Mouse (Mus musculus) midbrain, embryonic 14.5 days (tissue): ENCODE measurements at regions not wholly inside any gene's neighbourhood (a gene's known extent, or its start where the extent isn't known, plus 50 kb on each side); places are given as distances from the start of the nearest gene placed in this dataset.
"Not testable (repeated sequence)": the region's sequence is repeated elsewhere in the genome, so short reads cannot be mapped to it uniquely, and the experiment has no call there.

Experiments
- ATAC-seq: fragments of 200-750 bp; cut with Nextera tagmentation; 2 replicates; pipeline ENCODE4 v1.8.0; 2017; ENCODE audit warnings: moderate number of reproducible peaks, moderate library complexity; ENCODE audit not compliant: low FRiP score, low TSS enrichment
- DNase-seq: peaks from one replicate; pipeline ENCODE4 v3.0.0-alpha.2; 2015
- H3K27ac ChIP-seq: fragments of 300-500 bp; sonication (generic); replicated peaks from 2 replicates; pipeline ENCODE4 v1.5.1; 2014; ENCODE audit warnings: mild to moderate bottlenecking, low read depth, low read length, moderate library complexity
- H3K27me3 ChIP-seq: fragments of 300-500 bp; sonication (generic); 2 replicates; pipeline ENCODE4 v1.6.1; 2014; ENCODE audit warnings: low read length, control low read depth, mixed read lengths; ENCODE audit not compliant: control insufficient read depth, insufficient read depth
- H3K36me3 ChIP-seq: fragments of 300-500 bp; sonication (generic); 2 replicates; pipeline ENCODE4 v1.6.1; 2014; ENCODE audit warnings: low read length, control low read depth; ENCODE audit not compliant: control insufficient read depth, insufficient read depth
- H3K4me1 ChIP-seq: fragments of 300-500 bp; sonication (generic); 2 replicates; pipeline ENCODE4 v1.6.1; 2014; ENCODE audit warnings: mild to moderate bottlenecking, antibody characterized with exemption, low read length, control low read depth; ENCODE audit not compliant: control insufficient read depth, insufficient read depth
- H3K4me2 ChIP-seq: fragments of 300-500 bp; sonication (generic); 2 replicates; pipeline ENCODE4 v1.6.1; 2014; ENCODE audit warnings: mild to moderate bottlenecking, low read length, moderate library complexity
- H3K4me3 ChIP-seq: fragments of 300-500 bp; sonication (generic); replicated peaks from 2 replicates; pipeline ENCODE4 v1.5.1; 2014; ENCODE audit warnings: low read depth, low read length
- H3K9ac ChIP-seq: fragments of 300-500 bp; sonication (generic); replicated peaks from 2 replicates; pipeline ENCODE4 v1.6.1; 2014; ENCODE audit warnings: mild to moderate bottlenecking, low read length, moderate library complexity
- H3K9me3 ChIP-seq: fragments of 300-500 bp; sonication (generic); 2 replicates; pipeline ENCODE4 v1.6.1; 2016; ENCODE audit warnings: low read length, control low read depth, mixed read lengths; ENCODE audit not compliant: control insufficient read depth
- WGBS: fragments of 180-500 bp; shearing (Covaris S2); extraction: QIAGEN DNeasy Blood & Tissue Kit; methylation state at CpG from one replicate; pipeline ENCODE4 v1.1.7; 2014; 5-methylcytosine and 5-hydroxymethylcytosine counted together

DNA sequence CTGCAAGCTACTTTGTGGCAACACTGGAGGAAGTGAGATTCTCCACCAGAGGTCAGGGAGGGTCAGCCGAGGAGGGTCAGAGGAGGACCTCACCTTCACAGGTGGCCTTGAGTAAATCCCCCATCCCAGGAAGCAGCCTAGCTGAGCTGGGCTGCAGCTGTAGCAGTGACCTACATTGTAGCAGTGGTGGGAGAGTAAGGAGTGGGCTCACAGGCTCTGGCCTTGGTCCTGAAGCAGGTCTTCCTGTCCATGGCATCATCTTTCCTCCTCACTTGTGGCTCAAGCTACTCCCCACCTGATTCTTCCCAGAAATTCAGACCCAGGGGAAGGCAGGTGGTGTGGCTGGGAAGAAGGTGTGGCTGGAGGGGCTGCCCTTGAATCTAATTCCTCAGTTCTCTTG is 84.3 kb downstream of the 1810013L24Rik start:
- not testable (repeated sequence) for DNase-seq, ATAC-seq, H3K27me3 ChIP-seq, H3K4me1 ChIP-seq, H3K27ac ChIP-seq, H3K9ac ChIP-seq, H3K36me3 ChIP-seq, H3K9me3 ChIP-seq, H3K4me2 ChIP-seq, H3K4me3 ChIP-seq
- 45% methylated on average over 1 of the region's 1 CpGs for WGBS

- Histone ChIP-seq H3K27me3 (no peaks in the 10 kb centered on the region), H3K4me1 (no peaks in the 10 kb centered on the region), H3K4me3 (no peak overlapping the region), H3K9ac (no peak overlapping the region), H3K27ac (0 out of 2 replicates have a peak overlapping the region, but pooled peaks have one; percentile 1), H3K4me2 (no peak overlapping the region), H3K9me3 (no peaks in the 10 kb centered on the region), H3K36me3 (no peaks in the 10 kb centered on the region)
- 46% methylated on average over 7 of the region's 7 CpGs for WGBS
- DNase-seq (peak; percentile 33), ATAC-seq (no peak)
Observed at GRCm38 (mm10) chr16:8916091-8916490, 86.2 kb downstream of the 1810013L24Rik start.

DNA sequence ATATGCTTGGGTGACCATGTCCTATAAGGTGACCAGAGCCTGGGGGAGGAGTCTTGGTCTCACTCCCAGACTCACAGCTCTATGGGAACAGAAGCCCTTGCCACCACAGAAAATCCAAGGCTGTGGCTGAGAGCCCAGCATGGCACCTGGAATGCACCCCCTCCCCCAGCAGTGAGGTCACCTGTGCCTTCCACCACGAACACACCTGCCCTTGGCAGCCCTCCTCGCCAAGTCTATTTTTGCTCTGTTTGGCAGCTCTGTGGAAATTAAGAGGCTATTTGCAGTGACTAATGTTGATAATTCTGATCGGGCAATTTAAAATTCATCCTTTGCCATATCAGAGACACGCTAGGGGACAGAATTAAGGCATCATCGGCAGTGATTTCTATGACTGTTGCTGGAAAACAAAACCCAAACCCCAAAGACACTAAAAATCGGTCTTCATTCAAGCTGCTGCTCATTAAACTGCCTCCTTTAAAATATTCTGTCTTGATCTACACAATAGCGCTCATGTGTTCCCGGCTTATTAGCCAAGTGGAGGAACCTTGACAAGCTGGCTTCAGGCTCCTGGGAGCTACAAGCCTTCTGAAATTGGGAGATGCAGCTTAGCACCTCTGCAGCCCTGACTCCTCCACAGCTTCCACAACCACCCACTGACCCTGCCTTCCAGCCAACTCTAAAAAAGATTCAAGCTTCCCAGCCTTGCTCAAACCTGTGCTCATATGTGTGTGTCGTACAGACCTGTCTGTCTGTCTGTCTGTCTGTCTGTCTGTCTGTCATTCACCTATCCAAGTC is 89.0 kb downstream of the 1810013L24Rik start:
- WGBS: 83% methylated on average over 9 of the region's 9 CpGs
- ATAC-seq: no peak

GRCm38 (mm10) chr16:8924732-8925131 is 94.8 kb downstream of the 1810013L24Rik start:
- WGBS: 89% methylated on average over 4 of the region's 4 CpGs
- Histone ChIP-seq H3K36me3 (no peaks in the 10 kb centered on the region), H3K9ac (no peak overlapping the region), H3K9me3 (no peaks in the 10 kb centered on the region), H3K4me1 (no peaks in the 10 kb centered on the region), H3K4me3 (no peak overlapping the region), H3K27ac (no peak overlapping the region), H3K27me3 (no peaks in the 10 kb centered on the region), H3K4me2 (no peak overlapping the region)
- DNase-seq (no peak), ATAC-seq (no peak)

More for the DNA sequence above, 89.0 kb downstream of the 1810013L24Rik start:
- Histone ChIP-seq H3K27ac (no peak overlapping the region), H3K27me3 (no peaks in the 10 kb centered on the region), H3K4me2 (no peak overlapping the region), H3K9me3 (no peaks in the 10 kb centered on the region), H3K4me3 (no peak overlapping the region), H3K4me1 (no peaks in the 10 kb centered on the region), H3K9ac (no peak overlapping the region), H3K36me3 (no peaks in the 10 kb centered on the region)
- no peak for DNase-seq

- Histone ChIP-seq H3K4me3 (no peak overlapping the region), H3K36me3 (no peaks in the 10 kb centered on the region), H3K9me3 (no peaks in the 10 kb centered on the region), H3K27me3 (no peaks in the 10 kb centered on the region), H3K27ac (no peak overlapping the region), H3K9ac (no peak overlapping the region), H3K4me2 (no peak overlapping the region), H3K4me1 (no peaks in the 10 kb centered on the region)
- DNase-seq: no peak
- ATAC-seq: no peak
Observed at GRCm38 (mm10) chr16:8931961-8932360, 102.1 kb downstream of the 1810013L24Rik start.

GRCm38 (mm10) chr16:8933121-8933520 is 103.2 kb downstream of the 1810013L24Rik start:
- WGBS: 95% methylated on average over 3 of the region's 3 CpGs

GRCm38 (mm10) chr16:8936446-8936845 is 106.5 kb downstream of the 1810013L24Rik start:
- no peak overlapping the region for H3K9ac ChIP-seq
- H3K36me3 ChIP-seq: no peaks in the 10 kb centered on the region
- H3K27me3 ChIP-seq: no peaks in the 10 kb centered on the region
- DNase-seq: no peak
- no peaks in the 10 kb centered on the region for H3K9me3 ChIP-seq
- no peak for ATAC-seq
- no peak overlapping the region for H3K27ac ChIP-seq
- no peak overlapping the region for H3K4me2 ChIP-seq
- no peak overlapping the region for H3K4me3 ChIP-seq
- no peaks in the 10 kb centered on the region for H3K4me1 ChIP-seq

More at GRCm38 (mm10) chr16:8933121-8933520, 103.2 kb downstream of the 1810013L24Rik start:
- DNase-seq (no peak), ATAC-seq (no peak)
- Histone ChIP-seq H3K4me2 (no peak overlapping the region), H3K27me3 (no peaks in the 10 kb centered on the region), H3K36me3 (no peaks in the 10 kb centered on the region), H3K9ac (no peak overlapping the region), H3K27ac (no peak overlapping the region), H3K4me3 (no peak overlapping the region), H3K9me3 (no peaks in the 10 kb centered on the region), H3K4me1 (no peaks in the 10 kb centered on the region)

DNA sequence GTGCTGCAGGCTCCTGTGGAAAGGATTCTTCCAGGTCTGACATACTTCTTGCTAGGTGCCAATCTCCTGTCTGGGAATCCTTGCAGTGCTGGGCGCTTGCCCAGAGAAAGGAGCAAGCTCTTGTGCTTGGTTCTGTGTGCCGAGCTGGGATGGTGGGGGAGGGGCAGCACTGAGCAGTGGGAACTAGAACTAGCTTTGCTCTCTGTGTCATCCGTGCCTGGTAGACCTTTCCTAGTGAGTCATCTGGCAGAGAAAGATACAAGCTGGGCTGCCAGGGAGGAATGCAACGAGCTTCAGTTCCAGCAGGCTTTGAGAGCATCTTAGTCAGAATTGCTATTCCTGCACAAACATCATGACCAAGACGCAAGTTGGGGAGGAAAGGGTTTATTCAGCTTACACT is 108.6 kb downstream of the 1810013L24Rik start:
- DNase-seq: peak; percentile 25
- no peaks in the 10 kb centered on the region for H3K9me3 ChIP-seq
- no peaks in the 10 kb centered on the region for H3K27me3 ChIP-seq
- H3K36me3 ChIP-seq: no peaks in the 10 kb centered on the region
- H3K4me3 ChIP-seq: no peak overlapping the region
- no peak overlapping the region for H3K27ac ChIP-seq
- no peak for ATAC-seq
- no peak overlapping the region for H3K9ac ChIP-seq
- H3K4me2 ChIP-seq: no peak overlapping the region
- no peaks in the 10 kb centered on the region for H3K4me1 ChIP-seq
- 44% methylated on average over 5 of the region's 5 CpGs for WGBS

- Histone ChIP-seq H3K4me3 (no peak overlapping the region), H3K9ac (no peak overlapping the region), H3K9me3 (no peaks in the 10 kb centered on the region), H3K4me2 (no peak overlapping the region), H3K27me3 (no peaks in the 10 kb centered on the region), H3K36me3 (no peaks in the 10 kb centered on the region), H3K27ac (no peak overlapping the region), H3K4me1 (0 out of 2 replicates have a peak, but pooled peaks cover under 1% of the 10 kb centered on the region)
- no peak for DNase-seq
- ATAC-seq: no peak
- 34% methylated on average over 7 of the region's 7 CpGs for WGBS
Observed at GRCm38 (mm10) chr16:8939136-8939535, 109.2 kb downstream of the 1810013L24Rik start.
